Mouse (Mus musculus) forebrain, embryonic 11.5 days (tissue): ENCODE results near the gene 4931406P16Rik. TPM values are rescaled to one million over a fixed set of nuclear protein-coding genes. Genes with fewer than 3 reads are reported as not detected.

Experiments
- ATAC-seq: fragments of 200-750 bp; cut with Nextera tagmentation; replicated peaks from 2 replicates; pipeline ENCODE4 v1.8.0; 2017; ENCODE audit warnings: moderate TSS enrichment; ENCODE audit not compliant: low FRiP score
- DNase-seq: peaks from one replicate; pipeline ENCODE4 v3.0.0-alpha.2; 2017; ENCODE audit warnings: low spot score
- H3K27ac ChIP-seq: fragments of 300-500 bp; sonication (generic); 2 replicates; pipeline ENCODE4 v1.5.1; 2014; ENCODE audit warnings: low read depth, low read length
- H3K27me3 ChIP-seq: fragments of 300-500 bp; sonication (generic); 2 replicates; pipeline ENCODE4 v1.6.1; 2014; ENCODE audit warnings: mild to moderate bottlenecking, low read length, mixed read lengths; ENCODE audit not compliant: control insufficient read depth, insufficient read depth
- H3K36me3 ChIP-seq: fragments of 300-500 bp; sonication (generic); 2 replicates; pipeline ENCODE4 v1.6.1; 2014; ENCODE audit warnings: mild to moderate bottlenecking, low read length, moderate library complexity, mixed read lengths; ENCODE audit not compliant: control insufficient read depth, insufficient read depth
- H3K4me1 ChIP-seq: fragments of 300-500 bp; sonication (generic); replicated peaks from 2 replicates; pipeline ENCODE4 v1.6.1; 2014; ENCODE audit warnings: low read length, mixed read lengths; ENCODE audit not compliant: control insufficient read depth, insufficient read depth
- H3K4me2 ChIP-seq: fragments of 300-500 bp; sonication (generic); 2 replicates; pipeline ENCODE4 v1.6.1; 2014; ENCODE audit warnings: low read depth, mild to moderate bottlenecking, low read length, moderate library complexity, mixed read lengths; ENCODE audit not compliant: severe bottlenecking
- H3K4me3 ChIP-seq: fragments of 300-500 bp; sonication (generic); 2 replicates; pipeline ENCODE4 v1.5.1; 2014; ENCODE audit warnings: low read depth, low read length
- H3K9ac ChIP-seq: fragments of 300-500 bp; sonication (generic); 2 replicates; pipeline ENCODE4 v1.6.1; 2014; ENCODE audit warnings: low read length
- H3K9me3 ChIP-seq: fragments of 300-500 bp; sonication (generic); 2 replicates; pipeline ENCODE4 v1.6.1; 2016; ENCODE audit warnings: low read length, mixed read lengths; ENCODE audit not compliant: control insufficient read depth
- WGBS: fragments of 180-500 bp; shearing (Covaris S2); extraction: QIAGEN DNeasy Blood & Tissue Kit; methylation state at CpG from one replicate; pipeline ENCODE4 v1.1.7; 2014; 5-methylcytosine and 5-hydroxymethylcytosine counted together
- polyA plus RNA-seq: library from polyadenylated mRNA; unstranded; fragments of >200 nt; fragmentation: Nextera tagmentation; extraction: Ambion mirVana; gene quantifications from 2 replicates; pipeline ENCODE4 v1.2.1, GENCODE M21; 2014

The 4931406P16Rik gene
- polyA plus RNA-seq, 1 experiment from 2014 or later = 32.7 TPM

DNA sequence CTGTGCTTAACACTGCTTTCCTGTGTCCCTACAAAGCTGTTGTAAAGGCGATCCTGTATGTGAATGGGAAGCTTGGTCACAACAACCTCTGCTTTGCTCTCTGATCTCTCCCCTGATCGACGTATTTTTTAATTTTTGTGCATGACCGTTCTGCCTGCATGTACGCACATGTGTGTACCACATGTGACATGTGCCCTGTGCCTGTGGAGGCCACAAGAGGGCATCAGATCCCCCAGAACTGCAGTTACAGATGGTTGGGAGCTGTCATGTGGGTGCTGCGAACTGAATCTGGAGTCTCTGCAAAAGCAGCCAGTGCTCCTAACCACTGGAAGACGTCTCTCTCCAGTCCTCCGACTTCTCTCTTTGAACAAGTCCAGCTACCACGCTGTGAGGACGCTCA, 91.0 kb downstream of the 4931406P16Rik start:
- Histone ChIP-seq H3K27ac (no peak overlapping the region), H3K36me3 (peaks cover 19% of the 10 kb centered on the region), H3K27me3 (no peaks in the 10 kb centered on the region), H3K9me3 (no peaks in the 10 kb centered on the region), H3K9ac (no peak overlapping the region), H3K4me1 (0 out of 2 replicates have a peak, but pooled peaks cover 2% of the 10 kb centered on the region), H3K4me3 (no peak overlapping the region), H3K4me2 (no peak overlapping the region)
- 92% methylated on average over 10 of the region's 10 CpGs for WGBS
- DNase-seq = no peak
- ATAC-seq = no peak

DNA sequence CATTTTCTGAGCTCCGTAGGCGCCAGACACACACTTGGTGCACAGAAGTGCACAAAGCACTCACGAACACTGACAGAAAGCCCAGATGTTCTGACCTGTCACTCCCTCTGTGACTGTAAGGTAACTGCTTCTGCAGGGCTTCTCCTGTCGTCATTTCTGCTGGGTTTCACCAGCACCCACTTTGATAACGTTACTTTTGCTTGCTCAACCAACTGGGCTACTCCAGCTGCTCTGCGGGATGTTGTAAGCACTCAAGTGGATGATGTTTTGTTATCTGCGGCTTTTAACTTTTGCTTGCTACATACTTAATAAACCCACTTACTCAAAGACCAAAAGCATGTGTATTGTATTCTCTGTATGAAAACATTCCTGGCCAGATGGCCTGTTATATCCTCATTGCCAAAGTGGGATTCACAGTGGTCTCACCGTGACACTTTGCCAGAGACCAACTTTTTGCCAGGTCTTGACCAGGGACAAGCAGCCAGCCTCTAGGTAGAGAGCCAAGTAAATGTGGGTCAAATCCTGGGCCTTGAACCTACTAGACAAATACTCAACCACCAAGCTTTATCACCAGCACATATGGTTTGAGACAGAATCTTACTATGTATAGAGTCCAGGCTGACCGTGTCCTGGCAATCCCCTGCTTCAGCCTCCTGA, 91.6 kb downstream of the 4931406P16Rik start:
- Histone ChIP-seq H3K9ac (no peak overlapping the region), H3K36me3 (peaks cover 18% of the 10 kb centered on the region), H3K27me3 (no peaks in the 10 kb centered on the region), H3K4me3 (no peak overlapping the region), H3K4me2 (no peak overlapping the region), H3K9me3 (no peaks in the 10 kb centered on the region), H3K27ac (no peak overlapping the region), H3K4me1 (0 out of 2 replicates have a peak, but pooled peaks cover 2% of the 10 kb centered on the region)
- 91% methylated on average over 9 of the region's 9 CpGs for WGBS
- ATAC-seq (no peak), DNase-seq (no peak)

DNA sequence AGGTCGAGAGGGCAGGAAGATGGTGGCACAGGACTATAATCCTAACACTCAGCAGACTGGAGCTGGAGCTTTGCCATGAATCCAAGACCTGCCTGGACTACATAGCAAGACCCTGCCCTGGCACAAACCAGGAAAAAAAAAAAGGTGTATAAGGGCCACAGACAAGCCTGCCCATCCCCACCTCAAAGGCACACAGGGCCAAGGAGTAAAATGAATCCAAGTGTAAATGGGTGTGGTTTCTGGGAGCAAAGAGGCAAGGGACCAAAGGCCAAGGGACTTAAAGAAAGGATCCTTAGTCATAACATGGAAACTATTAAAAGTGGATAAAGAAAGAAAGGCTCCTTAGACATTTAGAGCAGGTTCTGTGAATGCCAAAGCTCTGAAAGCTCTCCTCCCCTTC, 94.9 kb downstream of the 4931406P16Rik start:
- no peaks in the 10 kb centered on the region for H3K27me3 ChIP-seq
- peaks cover 21% of the 10 kb centered on the region for H3K36me3 ChIP-seq
- H3K4me2 ChIP-seq = no peak overlapping the region
- DNase-seq (no peak), ATAC-seq (no peak)
- no peaks in the 10 kb centered on the region for H3K9me3 ChIP-seq
- 96% methylated on average over 1 of the region's 1 CpGs for WGBS
- H3K4me3 ChIP-seq = no peak overlapping the region
- no peak overlapping the region for H3K9ac ChIP-seq
- H3K4me1 ChIP-seq = no peaks in the 10 kb centered on the region
- no peak overlapping the region for H3K27ac ChIP-seq

DNA sequence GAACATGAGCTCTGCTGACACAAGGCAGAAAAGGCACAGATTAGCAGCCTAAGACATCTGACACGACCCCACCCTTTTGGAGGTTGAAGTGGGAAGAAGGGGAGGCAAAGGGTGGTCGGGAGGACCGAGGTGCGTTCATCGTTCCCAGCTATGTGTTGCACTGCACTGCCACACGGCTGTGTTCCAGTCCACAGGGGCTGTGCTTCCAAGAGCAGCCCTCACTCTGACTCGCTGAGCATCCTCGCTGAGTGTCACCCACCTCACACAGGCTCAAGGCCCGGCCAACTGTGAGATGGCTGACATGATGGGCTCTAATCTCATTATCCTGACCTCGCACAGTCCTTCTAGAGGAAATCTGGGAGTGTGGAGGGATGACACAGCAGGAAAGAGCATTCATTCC, 96.9 kb downstream of the 4931406P16Rik start:
- no peak for DNase-seq
- Histone ChIP-seq H3K4me2 (no peak overlapping the region), H3K36me3 (peaks cover 21% of the 10 kb centered on the region), H3K4me1 (no peaks in the 10 kb centered on the region), H3K4me3 (no peak overlapping the region), H3K27me3 (no peaks in the 10 kb centered on the region), H3K9ac (no peak overlapping the region), H3K9me3 (no peaks in the 10 kb centered on the region), H3K27ac (no peak overlapping the region)
- ATAC-seq = no peak
- WGBS = 94% methylated on average over 10 of the region's 10 CpGs

DNA sequence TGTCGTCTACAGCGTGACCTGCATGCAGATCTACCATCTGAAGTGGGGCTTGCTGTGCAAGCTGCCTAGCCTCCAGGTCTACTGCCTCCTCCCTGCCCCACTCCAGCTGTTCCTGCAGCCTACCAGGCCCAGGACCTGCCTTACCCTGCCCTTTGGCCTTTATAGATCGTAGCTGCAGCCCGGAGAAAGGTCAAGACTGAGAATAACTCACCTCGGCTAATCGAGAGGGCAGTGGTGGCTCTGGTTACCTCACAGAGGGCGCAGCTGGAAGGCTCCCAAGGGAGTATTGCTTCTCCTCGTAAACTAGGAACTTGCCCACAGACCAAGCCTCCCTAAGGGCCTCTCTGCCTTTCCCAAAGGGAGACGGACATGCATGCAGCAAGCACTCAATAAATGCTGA, 97.9 kb downstream of the 4931406P16Rik start:
- no peaks in the 10 kb centered on the region for H3K4me1 ChIP-seq
- H3K4me3 ChIP-seq = no peak overlapping the region
- 88% methylated on average over 9 of the region's 9 CpGs for WGBS
- no peaks in the 10 kb centered on the region for H3K27me3 ChIP-seq
- no peak overlapping the region for H3K4me2 ChIP-seq
- peaks cover 21% of the 10 kb centered on the region for H3K36me3 ChIP-seq
- no peak overlapping the region for H3K27ac ChIP-seq
- H3K9ac ChIP-seq = no peak overlapping the region
- no peak for DNase-seq
- no peak for ATAC-seq
- no peaks in the 10 kb centered on the region for H3K9me3 ChIP-seq

DNA sequence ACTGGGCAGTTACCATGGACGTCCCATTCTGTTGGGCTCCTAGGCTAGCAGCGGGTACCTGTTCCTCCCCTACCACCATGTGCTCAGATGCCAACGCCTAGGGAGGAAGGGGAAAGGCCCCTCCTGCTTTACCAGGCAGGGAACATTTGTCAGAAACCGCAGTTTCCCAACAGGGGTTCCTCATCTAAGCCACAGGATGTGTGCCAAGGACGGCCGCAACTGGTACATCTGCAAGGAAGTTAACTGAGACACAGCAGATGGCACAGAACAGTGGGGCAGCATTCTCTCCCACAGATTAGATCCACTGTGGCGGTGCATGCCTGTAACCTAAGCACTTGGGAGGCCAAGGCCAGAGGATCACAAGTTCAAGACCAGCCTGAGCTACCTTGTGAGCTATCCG, 98.7 kb downstream of the 4931406P16Rik start:
- Histone ChIP-seq H3K4me2 (no peak overlapping the region), H3K27ac (no peak overlapping the region), H3K27me3 (no peaks in the 10 kb centered on the region), H3K4me1 (no peaks in the 10 kb centered on the region), H3K36me3 (peaks cover 21% of the 10 kb centered on the region), H3K9ac (no peak overlapping the region), H3K9me3 (no peaks in the 10 kb centered on the region), H3K4me3 (no peak overlapping the region)
- ATAC-seq (no peak), DNase-seq (no peak)
- WGBS = 93% methylated on average over 8 of the region's 8 CpGs

DNA sequence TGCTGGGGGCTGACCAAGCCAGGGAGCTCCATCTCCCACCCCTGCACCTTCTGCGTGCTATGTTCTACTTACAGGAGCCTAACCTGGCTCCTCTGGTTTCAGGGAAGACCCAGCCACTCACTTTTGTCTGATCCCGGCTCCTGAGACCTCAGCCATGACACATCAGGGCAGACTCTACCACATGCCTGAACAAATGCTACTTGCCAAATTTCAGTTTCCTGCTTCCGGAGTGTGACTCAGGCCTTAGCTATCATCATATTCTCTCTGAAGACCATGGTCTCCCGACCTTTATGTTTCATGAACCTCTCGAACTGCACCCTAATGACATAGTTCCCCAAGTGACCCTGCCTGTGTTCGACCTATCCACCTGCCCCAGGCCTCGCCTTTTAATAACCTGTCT, 100.1 kb downstream of the 4931406P16Rik start:
- Histone ChIP-seq H3K9ac (no peak overlapping the region), H3K4me1 (no peaks in the 10 kb centered on the region), H3K27ac (no peak overlapping the region), H3K9me3 (no peaks in the 10 kb centered on the region), H3K27me3 (no peaks in the 10 kb centered on the region), H3K36me3 (peaks cover 30% of the 10 kb centered on the region), H3K4me3 (no peak overlapping the region), H3K4me2 (no peak overlapping the region)
- WGBS = 89% methylated on average over 7 of the region's 7 CpGs
- no peak for DNase-seq
- ATAC-seq = no peak

DNA sequence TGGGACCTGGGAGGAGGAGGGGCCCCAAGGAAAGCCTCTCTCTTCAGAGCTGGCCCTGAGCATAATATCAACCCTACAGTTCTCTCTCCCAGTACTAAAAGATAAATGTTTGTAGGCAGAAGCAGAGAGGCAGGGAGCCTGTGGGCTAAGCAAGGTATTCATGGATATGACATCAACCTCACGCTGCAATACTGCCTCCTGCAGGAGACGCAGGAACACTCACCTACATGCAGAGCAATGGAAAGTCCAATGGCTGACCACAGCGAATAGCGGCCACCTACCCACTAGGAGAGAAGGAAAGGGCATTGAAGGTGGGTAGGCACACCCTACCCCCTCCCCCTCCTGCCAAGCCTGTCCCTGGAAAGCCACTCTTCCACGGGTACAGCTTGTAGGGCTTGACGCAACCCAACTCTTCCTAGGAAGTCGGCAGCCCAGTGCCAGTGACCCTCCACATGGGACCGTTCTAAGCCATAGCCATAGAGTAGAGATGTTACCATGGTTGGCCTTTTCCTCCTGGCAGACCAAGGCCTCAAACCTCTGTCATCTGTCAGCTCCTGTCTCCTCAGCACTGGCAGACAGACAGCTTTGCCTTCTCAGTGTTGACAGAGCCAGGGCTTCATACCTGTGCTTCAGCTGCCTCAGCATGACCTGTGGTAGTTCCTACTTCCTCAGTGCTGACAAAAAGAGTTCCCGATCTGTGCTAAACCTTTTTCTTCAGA, 105.2 kb downstream of the 4931406P16Rik start:
- no peak for DNase-seq

DNA sequence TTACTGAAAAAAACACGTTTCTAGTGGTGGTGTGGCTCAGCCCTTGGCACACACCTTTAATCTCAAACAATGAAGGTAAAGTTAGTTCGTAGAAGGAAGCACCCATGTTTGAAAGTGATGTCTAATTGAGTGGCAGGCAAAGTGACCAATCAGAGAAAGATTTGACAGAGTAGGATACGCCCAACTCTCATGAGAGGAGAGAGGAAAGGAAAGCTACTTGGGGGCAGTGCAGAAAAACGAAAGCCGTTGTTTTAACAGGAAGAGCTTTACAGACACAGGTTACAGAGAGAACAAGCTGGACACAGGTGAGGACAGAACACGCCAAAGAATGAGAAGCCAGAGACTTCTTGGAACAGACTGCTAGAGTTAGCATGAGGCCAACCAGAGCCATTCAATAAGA, 107.0 kb downstream of the 4931406P16Rik start:
- Histone ChIP-seq H3K9ac (no peak overlapping the region), H3K4me1 (no peaks in the 10 kb centered on the region), H3K9me3 (no peaks in the 10 kb centered on the region), H3K27me3 (no peaks in the 10 kb centered on the region), H3K4me3 (no peak overlapping the region), H3K4me2 (no peak overlapping the region), H3K36me3 (peaks cover 46% of the 10 kb centered on the region), H3K27ac (no peak overlapping the region)
- ATAC-seq (no peak), DNase-seq (no peak)
- WGBS = 89% methylated on average over 6 of the region's 6 CpGs

More for the DNA sequence above, 105.2 kb downstream of the 4931406P16Rik start:
- 92% methylated on average over 9 of the region's 9 CpGs for WGBS
- H3K9ac ChIP-seq = no peak overlapping the region
- H3K4me2 ChIP-seq = no peak overlapping the region
- H3K36me3 ChIP-seq = peaks cover 43% of the 10 kb centered on the region
- H3K27me3 ChIP-seq = no peaks in the 10 kb centered on the region
- no peak for ATAC-seq
- no peak overlapping the region for H3K27ac ChIP-seq
- H3K9me3 ChIP-seq = no peaks in the 10 kb centered on the region
- no peaks in the 10 kb centered on the region for H3K4me1 ChIP-seq
- H3K4me3 ChIP-seq = no peak overlapping the region
